Mouse (Mus musculus) right cerebral cortex, adult 2 months (tissue): ENCODE measurements around the gene Panx3.

Source experiments
- DNase-seq, 2 experiments: peaks; one replicate each; pipeline ENCODE4 v3.0.0; 2021 to 2022; ENCODE audit warnings: low spot score in 2 of 2

Panx3 gene

DNA sequence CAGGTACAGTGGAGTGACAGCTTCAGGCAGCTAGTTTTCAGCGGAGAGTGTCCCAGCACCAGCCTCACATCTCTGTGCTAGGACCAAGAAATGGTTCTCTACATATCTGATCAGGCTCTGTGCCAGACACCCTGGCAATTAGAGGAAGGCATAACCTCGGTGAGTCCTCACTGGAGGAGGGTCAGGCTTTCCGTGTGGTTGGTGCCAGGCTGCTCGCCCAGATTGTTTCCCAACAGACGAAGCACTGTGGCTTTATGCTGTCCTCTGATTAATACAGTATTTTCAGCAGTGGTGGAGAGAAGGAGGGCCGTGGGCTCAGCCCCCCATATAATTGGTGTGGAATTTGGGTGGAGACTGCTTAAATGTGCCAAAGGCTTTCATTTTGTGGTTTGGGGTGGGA, at the start of gene Panx3:
Gene Panx3, minus strand, starts transcription at position 121 of the 400 bp plus-strand sequence.
- DNase-seq = no peak

DNA sequence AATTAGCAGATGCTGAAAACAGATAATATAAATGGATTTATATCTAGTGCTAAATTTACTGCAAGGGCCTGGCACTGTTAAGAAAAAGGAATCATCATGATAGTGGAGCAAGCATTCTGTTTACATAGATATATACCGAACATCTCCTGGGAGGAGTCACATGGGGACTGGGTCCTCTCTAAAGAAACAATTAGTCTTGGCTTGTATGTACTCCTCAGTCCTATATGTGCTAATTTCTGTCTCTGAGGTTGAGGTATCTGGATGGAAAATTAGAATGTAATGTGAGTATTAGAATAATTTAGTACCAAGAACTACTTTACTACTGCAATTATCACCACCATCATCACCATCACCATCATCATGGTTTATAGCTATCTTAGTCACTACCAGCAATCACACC, 47.1 kb upstream of the Panx3 start, which contains the start of gene Olfr160:
Gene Olfr160, minus strand, starts transcription at position 101 of the 400 bp plus-strand sequence.
- no peak for DNase-seq

DNA sequence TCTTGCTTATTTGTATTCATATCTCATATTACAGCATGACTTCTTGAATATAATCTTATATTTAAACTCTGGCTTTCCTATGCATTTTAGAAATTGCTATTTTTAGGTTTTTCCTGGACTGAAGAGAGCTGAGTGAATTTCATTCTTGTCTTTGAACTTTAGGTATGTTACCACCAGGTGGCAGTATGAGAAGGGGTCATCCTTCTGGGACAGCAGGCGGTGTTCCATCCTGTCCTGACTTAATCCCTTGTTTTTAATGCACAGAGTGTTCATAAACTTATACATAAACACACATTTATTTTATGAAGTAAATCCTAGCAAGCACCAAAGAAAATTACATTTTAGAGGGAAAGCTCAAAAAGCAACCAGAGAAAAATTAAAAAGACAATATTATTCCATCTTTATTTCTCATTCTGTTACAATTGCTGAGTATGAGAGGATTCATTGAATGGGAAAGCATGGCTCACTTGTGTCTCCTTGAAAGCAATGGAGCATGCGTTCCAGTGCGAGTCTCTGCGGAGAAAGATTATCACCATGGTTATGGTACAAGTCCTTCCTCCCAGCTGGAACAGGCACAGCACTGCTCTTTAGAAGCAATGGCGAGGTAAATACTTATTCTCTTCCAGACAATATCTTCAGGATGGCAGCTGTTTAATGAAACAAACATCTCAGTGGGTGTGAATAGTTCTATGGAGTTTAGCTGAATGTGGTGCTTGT, 21.1 kb upstream of the Panx3 start:
- no peak for DNase-seq

DNA sequence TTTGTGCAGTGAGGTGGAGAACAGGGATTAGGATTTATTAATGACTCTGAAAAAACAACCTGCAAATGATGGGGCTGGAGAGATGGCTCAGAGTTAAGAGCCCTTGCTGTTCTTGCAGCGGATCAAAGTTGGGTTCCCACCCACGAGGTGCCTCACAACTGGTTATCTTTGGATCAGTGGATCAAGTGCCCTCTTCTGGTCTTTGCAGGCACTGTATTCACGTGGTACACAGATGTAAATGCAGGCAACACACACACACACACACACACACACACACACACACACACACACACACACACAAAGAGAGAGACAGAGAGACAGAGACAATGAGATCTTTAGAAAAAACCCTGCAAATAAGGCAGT, 18.9 kb upstream of the Panx3 start:
- no peak for DNase-seq

DNA sequence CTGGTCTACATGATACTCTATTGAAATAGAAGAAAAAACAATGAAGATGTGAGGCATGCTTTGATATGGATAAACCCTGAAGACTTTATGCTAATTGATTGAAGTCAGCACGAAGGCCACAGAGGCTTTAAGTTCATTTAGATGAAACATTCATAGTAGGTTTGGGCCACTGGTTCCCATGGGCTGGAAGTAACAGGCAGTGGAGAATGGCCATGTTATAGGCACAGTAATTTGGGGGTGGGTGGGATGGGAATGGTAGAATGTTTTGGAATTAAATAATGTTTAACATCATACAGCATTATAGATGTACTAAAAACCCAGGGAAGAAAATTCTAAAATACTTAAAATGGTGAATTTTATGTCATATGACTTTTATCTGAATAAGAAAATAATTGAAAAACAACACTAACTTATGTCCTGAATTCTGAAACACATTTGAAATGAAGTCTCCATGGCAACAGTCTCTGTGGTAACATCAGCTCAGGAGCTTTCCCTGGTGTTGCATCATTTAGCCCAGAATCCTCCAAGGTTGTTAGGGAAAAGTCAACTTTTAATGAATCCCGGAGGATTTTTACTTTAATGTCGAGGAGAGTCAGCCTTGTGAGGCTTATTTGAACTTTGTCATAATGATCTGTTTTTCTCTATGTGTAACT, 18.4 kb upstream of the Panx3 start:
- peak in 1 of 2 experiments; percentile 26 for DNase-seq

DNA sequence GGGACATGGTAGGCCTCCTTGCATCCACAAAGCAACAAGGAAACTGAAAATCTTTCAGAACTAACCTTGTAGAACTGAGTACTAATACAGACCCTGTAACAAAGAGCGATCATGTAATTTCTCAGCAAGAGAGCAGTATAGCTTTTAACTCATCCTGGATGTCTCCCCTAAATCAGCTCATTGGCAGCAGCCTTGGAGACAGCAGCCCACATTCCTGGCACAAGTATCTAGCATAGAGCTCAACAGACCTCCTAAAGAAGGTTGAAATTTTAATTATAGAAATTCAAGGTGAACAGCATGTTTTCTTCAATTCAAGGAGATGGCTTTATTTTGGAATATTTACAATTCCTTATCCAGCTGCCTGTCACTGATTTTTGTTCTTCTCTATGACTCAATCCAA, 12.1 kb upstream of the Panx3 start:
- peak; percentile 18 to 36 for DNase-seq

DNA sequence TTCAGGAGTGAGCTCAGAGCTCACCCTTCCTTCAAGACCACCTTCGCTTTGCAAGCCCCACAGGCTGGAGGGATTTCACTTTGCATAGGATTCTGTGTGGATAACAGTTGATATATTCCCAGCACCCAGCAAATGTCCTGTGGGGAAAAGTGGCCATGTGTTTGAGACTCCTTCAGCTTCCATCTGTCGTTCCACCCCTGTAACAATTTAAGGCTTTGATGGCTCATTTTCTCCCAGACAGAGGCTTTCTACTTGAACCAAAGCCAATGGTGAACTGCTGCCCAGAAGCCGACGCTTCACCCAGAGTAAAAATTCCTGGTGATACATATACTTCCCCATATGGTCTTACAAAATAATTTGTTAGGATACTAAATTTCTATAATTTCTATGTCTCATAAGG, 6.3 kb upstream of the Panx3 start:
- peak; percentile 61 to 68 for DNase-seq

DNA sequence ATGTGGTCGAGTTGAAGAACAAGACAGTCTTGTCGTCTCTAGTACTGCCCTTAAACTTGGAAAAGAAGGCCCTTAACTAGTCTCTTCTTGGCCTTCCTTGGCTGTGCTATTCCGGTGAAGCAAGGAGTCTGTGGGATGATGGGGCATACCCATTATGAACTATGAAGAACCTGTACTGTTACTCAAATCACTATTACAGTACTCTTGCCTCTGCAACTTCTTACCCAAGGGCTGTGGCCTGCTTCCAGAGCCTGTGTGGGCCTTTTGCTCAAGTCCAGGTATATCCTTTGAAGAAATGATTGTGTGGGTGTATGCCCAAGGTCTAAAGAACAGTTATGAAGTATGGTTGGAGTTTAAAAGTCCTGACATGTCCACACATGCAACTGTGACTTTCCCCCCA, 1.2 kb upstream of the Panx3 start:
- DNase-seq = no peak

DNA sequence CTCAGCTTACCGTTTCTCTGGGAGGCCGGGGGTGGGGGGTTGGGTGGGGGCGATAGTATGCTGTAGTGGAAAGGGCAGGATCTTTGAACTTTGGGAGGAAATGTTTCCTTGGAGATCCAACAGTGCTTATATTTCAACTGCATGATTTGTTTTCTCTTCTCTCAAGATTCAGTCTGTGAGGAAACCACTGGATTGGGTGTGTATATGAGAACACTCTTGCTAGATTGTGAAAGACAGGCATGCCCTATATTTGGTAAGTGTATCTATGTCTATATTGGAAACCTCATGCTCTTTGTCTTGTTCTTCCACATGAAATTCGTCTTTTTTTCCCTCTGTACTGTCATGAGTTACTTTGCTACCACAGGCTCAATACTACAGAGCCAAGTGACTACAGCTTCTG, 643 bp upstream of the Panx3 start:
- DNase-seq = no peak

DNA sequence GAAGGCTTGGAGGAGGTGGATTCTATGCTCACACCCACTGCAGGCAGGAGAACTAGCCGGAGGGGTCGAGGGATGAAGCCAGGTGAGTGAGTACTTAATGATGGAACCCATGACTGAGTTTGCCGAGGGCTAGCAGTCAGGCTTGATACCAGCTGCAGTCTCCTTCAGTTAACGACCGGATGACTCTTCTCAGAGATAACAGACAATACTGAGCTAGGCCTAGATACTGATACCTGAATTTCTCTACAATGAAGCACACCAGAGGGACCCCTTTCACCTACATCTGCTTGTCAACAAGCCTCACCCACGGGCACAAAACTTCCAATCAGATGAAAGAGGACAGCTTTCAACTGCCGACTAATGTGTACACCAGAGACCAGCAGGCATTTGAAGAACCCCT, 3.0 kb downstream of the Panx3 start:
- no peak for DNase-seq

DNA sequence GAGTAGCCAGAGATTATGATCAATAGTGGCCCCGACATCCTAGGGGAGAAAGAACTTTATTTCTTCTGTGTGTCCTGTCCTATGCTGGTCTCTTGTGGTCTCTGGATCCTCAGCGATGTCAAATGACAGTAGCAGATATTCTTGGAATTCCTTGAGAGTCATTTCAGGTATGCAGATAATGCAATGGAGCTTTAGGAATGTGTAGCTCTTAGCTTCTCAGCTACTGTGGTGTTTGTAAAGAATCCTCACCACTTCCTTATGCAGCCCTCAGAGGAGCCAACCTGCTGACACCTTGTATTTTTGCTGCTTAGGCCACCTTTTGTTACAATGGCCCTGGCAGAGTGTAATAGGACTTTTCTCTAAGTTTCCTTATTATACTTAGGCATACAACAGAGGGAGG, 4.4 kb downstream of the Panx3 start:
- no peak for DNase-seq

DNA sequence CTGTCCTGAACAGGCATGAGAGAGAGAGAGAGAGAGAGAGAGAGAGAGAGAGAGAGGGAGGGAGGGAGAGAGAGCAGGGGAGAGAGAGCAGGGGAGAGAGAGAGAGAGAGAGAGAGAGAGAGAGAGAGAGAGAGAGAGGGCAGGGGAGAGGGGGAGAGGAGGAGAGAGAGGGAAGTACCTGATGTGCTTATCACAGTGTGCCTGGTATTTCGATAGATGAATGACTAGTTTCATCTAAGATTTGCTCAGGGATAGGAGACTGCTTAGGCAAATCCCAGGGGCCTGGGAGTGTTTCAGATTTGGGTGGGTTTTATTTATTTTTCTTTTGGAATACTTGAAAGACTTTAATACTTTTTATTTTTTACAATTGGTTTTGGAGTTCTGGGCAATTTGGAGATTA, 5.8 kb downstream of the Panx3 start:
- no peak for DNase-seq

DNA sequence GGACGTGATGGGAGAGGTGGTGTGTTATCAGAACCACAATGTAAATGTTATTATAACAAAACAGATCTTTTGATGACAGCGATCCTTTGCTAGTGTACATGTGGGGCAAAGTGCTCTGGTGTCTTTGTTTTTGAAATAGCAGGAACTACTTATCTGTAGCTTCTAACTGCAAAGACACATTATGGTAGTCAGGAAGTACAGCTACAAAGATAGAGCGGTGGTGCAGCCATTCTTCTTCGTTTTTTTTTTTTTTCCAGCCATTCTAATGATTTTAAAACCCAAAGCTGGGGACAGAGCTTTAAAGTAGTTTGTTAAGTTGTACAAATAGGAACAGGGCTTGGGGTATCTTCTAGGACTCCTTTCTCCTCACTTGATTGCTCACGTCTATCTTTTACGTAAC, 9.6 kb downstream of the Panx3 start:
- DNase-seq = no peak

DNA sequence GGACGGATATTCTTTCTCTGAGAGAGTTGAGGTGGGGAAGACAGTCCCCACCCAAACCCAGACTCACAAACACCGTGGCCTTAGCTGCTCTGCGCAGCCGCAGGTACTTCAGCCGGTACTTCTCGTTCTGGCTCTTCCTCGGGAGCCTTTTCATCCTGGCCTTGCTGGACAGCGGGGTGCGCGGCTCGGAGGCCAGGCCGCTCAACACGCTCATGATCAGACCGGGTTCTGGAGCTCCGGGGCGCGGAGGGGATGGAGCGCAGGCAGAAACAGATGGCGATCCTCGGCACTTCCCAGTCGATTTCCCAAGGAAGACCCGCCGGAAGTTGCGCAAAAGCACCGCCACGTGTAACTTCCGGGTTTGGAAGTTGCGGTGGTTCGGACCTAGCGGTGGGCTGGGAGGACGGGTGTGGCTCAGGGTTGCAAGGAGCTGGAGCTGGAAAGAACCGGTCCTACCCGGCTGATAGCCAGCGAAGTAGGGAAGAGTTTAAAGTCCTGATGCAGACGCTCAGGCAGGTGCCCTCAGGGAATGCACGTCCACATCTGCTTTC, 12.0 kb downstream of the Panx3 start, which contains the start of gene Tbrg1:
Gene Tbrg1, minus strand, starts transcription at position 382 of the 551 bp plus-strand sequence.
- peak; percentile 80 to 85 for DNase-seq

DNA sequence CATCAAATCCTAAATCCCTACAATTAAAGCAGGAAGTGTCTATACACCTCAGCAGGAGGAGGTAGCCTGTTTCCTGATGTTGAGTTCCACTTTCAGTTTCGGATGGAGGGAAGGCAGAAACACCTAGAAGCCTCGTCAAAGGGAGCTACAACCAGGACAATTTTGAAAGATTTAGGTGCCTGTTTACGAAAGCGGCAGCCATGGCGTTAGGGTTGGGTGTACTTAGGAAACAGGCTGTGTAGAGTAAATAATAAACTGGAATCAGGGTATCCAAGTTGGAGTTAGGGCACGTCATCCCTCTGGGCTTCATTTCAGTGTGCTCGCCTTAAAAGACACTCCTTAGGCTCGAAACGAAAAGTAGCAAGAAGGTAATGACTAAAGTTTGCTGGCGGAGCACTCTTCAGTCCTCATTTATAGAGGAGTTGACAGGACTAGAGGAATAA, 12.6 kb downstream of the Panx3 start:
- DNase-seq = no peak

DNA sequence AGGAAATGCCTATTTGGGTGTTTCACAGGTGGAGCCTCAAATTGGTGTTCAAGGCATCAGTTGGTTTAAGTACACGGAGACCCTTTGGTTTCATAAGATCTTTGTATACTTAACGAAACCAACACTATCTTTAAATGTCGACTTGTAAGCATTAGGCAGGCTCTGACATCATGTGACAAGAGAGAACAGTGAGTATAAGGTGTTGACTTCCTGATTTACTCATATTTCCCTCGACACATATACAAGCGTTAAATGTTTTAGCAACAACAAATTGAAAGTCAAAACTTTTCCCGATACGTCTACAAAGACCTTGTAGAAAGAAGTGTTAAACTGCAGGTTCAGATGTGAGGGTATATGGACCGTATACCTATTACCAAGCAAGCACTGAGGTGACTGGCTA, 13.1 kb downstream of the Panx3 start:
- DNase-seq = no peak

DNA sequence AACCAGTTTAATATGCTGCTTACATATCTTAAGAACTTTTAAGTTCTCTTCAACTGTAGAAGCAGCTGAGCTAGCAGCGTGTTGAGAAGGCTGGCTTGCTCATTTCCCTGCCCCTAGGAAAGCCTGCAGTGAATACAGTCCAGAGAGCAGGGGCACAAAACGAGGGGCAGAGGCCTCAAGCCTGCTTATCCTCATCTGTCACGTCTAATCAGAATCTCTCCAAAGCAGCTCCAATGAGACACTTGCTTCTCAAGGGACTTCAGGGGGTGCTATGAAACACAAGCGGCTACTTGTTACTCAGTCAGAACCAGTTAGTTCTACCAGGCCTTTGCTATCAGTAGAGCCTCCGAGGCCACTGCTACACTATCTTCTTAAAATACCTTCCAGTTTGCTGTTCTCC, 15.2 kb downstream of the Panx3 start:
- DNase-seq = no peak

DNA sequence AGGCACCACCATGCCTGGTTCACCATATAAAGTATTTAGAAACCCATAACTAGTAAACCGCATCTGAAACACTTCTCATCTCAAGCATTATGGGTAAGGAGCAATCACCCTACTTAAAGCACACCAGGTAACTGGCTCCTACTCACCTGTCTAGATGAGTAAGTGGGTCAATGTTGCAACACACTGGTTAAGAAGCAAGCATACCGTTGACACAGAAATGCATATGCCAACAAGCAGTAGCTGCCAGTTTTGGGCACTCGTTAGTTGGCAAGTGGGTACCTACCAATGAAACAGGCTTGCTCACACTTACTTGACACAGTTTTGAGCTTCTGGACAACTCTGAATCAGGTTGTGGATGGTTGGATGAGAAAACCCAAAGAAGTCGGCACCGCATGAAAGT, 18.4 kb downstream of the Panx3 start:
- no peak for DNase-seq

DNA sequence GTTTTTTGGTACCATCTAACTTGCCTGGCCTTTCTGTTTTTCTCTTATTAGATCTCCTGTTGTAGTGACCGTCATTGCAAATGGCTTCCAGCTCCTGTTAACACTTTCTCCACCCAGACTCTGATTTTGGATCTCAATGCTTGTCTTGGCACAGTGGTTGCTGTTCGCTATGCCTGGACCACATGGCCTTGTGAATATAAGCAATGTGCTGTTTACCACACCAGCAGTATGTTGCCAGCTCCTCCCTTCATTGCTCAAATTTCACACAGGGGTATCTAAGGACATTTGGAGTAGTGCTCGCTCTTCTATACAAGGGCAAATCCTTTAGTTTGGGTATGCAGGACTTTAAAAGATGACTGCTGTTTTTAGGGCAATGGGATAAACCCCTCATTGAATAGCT, 22.8 kb downstream of the Panx3 start:
- no peak for DNase-seq

DNA sequence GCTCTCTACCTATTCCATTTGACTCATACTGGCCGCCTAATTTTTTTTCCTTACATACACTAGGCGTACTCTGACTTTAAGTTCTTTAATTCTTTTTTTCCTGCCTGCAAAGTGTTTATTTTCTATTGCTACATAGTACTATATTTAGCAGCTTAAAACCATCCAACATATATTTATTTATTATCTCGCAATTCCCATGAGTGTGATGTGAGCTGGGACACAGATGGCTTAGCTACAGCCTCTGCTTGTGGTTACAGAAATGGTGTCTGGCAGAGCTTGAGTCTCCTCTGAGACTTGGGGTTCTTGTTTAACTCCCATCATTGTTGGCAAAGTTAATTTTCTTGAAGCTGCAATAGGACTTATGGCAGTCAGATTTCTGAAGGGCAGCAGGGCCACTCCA, 30.3 kb downstream of the Panx3 start:
- no peak for DNase-seq

DNA sequence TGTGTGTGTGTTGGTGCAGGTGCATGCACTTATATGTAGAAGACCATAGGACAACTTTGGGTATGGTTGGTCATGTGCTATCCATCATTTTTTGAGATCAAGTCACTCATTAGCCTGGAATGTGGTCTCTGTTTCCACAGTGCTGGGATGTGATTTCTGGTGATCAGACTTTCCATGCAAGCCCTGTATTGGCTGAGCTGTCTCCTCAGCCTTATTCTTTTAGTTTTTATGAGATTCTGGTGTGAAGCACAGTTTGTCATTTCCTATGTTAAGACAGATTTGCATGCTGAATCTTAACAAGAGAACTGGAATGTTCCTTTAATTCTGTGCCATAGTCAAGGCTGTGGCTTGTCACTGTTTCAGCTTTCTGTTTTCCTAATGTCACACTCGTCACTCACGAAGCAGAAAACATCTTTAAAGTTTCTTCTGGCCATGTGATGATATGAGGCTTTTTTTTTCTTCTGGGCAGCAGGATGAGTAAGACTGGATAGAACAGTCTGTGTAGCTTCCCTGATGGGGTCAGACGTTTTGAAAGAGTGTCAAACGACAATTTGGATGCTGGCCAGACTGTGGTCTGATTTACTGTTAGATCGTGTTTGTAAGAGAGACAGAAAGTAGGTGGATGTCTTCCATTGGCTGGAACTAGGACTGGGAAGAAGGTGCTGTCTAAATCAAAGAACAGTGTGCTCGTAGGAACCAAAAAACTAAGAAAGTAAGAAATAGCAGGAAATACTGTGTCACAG, 32.1 kb downstream of the Panx3 start:
- no peak for DNase-seq

DNA sequence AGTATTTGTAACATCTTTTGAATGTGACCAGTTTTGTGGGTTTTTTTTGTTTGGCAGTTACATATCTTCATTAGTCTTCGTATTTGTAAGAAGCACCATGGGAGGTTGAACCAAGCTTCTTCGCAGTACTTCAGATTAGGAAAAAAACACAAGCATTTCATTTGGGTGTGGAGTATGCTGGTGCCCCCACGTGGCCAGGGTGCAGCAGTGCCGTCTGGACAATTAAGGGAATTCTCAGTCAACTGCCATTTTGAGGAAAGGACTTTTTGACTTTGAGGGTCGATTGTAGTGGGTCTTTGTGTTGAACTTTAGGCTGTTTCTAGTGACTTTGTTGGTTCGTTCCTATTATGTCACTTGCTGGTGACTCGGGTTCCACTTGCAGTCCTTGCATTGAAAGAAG, 32.7 kb downstream of the Panx3 start:
- peak; percentile 58 to 60 for DNase-seq

DNA sequence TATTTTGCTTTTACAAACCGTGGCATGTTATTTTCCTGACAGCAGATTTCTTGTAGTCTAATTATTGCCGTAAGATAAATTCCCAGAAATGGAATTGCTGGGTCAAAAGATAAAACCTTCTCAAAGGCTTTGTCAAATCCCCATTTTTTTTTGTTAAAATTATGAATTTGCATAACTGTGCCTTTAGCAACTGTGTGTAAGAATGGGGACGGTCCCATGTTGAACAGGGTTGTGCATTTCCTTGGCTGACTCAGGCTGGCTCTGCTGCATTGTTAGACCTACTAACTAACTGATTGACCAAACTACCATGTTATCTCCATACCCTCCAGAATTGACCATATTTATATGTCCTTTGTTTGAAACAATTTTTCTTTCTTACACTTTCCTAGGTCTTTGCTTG, 34.8 kb downstream of the Panx3 start:
- no peak for DNase-seq
